In the genomic region with DNA sequence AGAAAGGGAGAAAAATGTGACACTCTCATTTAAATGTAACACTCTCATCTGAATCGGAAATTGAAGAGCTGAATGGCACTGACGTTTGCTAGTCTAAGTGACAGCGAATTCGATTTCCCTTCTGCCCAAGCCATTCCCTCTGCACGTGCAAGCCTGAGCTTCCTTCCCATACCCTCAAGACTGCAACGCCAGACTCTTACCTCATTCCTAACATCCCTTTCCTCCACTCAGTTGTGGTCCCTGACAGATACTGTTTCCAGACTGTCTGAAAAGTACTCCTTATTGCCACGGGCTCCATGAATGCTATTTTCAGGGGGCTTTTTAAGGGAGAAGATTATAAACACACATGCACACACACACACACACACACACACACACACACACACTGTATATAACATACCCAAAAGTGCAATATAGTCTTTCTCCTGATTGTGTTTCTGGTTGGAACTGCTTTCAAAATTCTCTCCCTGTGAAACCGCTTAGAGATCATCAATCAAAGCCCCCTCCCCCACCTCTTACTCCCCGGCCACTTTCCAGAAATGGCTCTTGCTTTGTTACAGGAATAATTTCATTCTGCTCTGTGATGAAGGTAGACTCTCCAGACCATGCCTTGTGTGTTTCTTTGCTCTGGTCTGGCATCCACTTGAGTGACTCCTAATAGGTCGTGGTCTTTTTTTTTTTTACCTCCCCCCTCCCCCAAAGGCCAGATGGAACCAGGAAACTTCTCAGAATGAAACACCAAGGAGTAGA, we compare ENCODE assay signal across 9 mouse cellular contexts. TPM values are rescaled to one million over a fixed set of nuclear protein-coding genes. Genes with fewer than 3 reads are reported as not detected.
DNase-seq lines count a peak whose midpoint lies in the region; ATAC-seq and TF ChIP-seq lines count a peak whose summit lies in the region.
"Had no signal": no experiment of that assay in that cellular context is flagged by ENCODE, and none has a peak within 500 bp of the region (broad histone marks: within the 10 kb centered on the region; RNA-seq: fewer than 3 reads in every experiment).

No protein-coding gene starts in this region.

- H3K9ac ChIP-seq in forebrain, embryonic 12.5 days, result peak overlapping the region; percentile 69; the same call in 1 of the 2 replicates
- H3K9ac ChIP-seq in limb, embryonic 15.5 days, result no peak overlapping the region
- H3K9ac ChIP-seq in midbrain, postnatal 0 days (replicated peaks; ENCODE audit: low read length, poor library complexity, severe bottlenecking), result peak overlapping the region; percentile 65

- H3K27me3 ChIP-seq in kidney, adult 2 months (replicated peaks; ENCODE audit: control insufficient read depth, insufficient read depth, low read length), result no peaks in the 10 kb centered on the region
- peaks cover 9% of the 10 kb centered on the region; the same call in 1 of the 2 replicates for H3K27me3 ChIP-seq in forebrain, embryonic 12.5 days
- no peaks in the 10 kb centered on the region for H3K27me3 ChIP-seq in limb, embryonic 15.5 days
- H3K27me3 ChIP-seq in midbrain, postnatal 0 days (ENCODE audit: insufficient read depth, low read length), result no peaks in the 10 kb centered on the region

- no peaks in the 10 kb centered on the region for H3K36me3 ChIP-seq in kidney, adult 2 months (ENCODE audit: control insufficient read depth, insufficient read depth, low read length)
- no peaks in the 10 kb centered on the region for H3K36me3 ChIP-seq in forebrain, embryonic 12.5 days (replicated peaks)
- H3K36me3 ChIP-seq in limb, embryonic 15.5 days, result no peaks in the 10 kb centered on the region
- H3K36me3 ChIP-seq in midbrain, postnatal 0 days (ENCODE audit: insufficient read depth, low read length), result no peaks in the 10 kb centered on the region

- TF ChIP-seq POLR2A in kidney, adult 2 months (IDR thresholded peaks at IDR 0.05; ENCODE audit: low read depth, low read length), result no peak

- intact Hi-C loops in left cerebral cortex, postnatal 36 days (cut with DNase I), result no loop called here

- no peak overlapping the region for H3K27ac ChIP-seq in kidney, adult 2 months (ENCODE audit: insufficient read depth, low read depth, low read length)
- peak overlapping the region; percentile 47; the same call in 1 of the 2 replicates for H3K27ac ChIP-seq in forebrain, embryonic 12.5 days
- peak overlapping the region; percentile 95 for H3K27ac ChIP-seq in limb, embryonic 15.5 days
- peak overlapping the region; percentile 26 for H3K27ac ChIP-seq in midbrain, postnatal 0 days (ENCODE audit: low read depth, low read length)

- ATAC-seq in forebrain, embryonic 12.5 days (ENCODE audit: low FRiP score), result peak; percentile 25; the same call in 1 of the 2 replicates
- peak; percentile 79 for ATAC-seq in limb, embryonic 15.5 days (ENCODE audit: insufficient number of reproducible peaks, low FRiP score, low TSS enrichment, low read depth)
- ATAC-seq in midbrain, postnatal 0 days (ENCODE audit: low FRiP score), result peak; percentile 60

- peaks cover 3% of the 10 kb centered on the region; the same call in 1 of the 2 replicates for H3K4me1 ChIP-seq in kidney, adult 2 months (ENCODE audit: control insufficient read depth, insufficient read depth, low read length)
- peaks cover 23% of the 10 kb centered on the region for H3K4me1 ChIP-seq in forebrain, embryonic 12.5 days
- peaks cover 35% of the 10 kb centered on the region for H3K4me1 ChIP-seq in limb, embryonic 15.5 days
- no peaks in the 10 kb centered on the region for H3K4me1 ChIP-seq in midbrain, postnatal 0 days (ENCODE audit: insufficient read depth, low read length)

- peaks cover under 1% of the 10 kb centered on the region; the same call in 1 of the 2 replicates for H3K9me3 ChIP-seq in forebrain, embryonic 12.5 days
- no peaks in the 10 kb centered on the region; the same call in 1 of the 2 replicates for H3K9me3 ChIP-seq in limb, embryonic 15.5 days
- H3K9me3 ChIP-seq in midbrain, postnatal 0 days (ENCODE audit: low read length), result no peaks in the 10 kb centered on the region

- DNase-seq in kidney, adult 2 months, result no peak
- no peak for DNase-seq in kidney, adult 18-20 months
- peak; percentile 30 for DNase-seq in midbrain, postnatal 0 days (ENCODE audit: low spot score)
- DNase-seq in left cerebral cortex, postnatal 36 days (ENCODE audit: low spot score in 2 of 2), result no peak
- no peak for DNase-seq in thymus, adult 18-20 months
- no peak for DNase-seq in spleen, postnatal 10 days (ENCODE audit: low spot score in 2 of 2)

- 5% methylated on average over 10 of the region's 10 CpGs for WGBS in kidney, adult 2 months
- WGBS in forebrain, embryonic 12.5 days, result 13% methylated on average over 10 of the region's 10 CpGs
- WGBS in limb, embryonic 15.5 days, result under 1% methylated on average over 10 of the region's 10 CpGs
- 7% methylated on average over 10 of the region's 10 CpGs for WGBS in midbrain, postnatal 0 days

- H3K4me2 ChIP-seq in forebrain, embryonic 12.5 days, result peak overlapping the region; percentile 77
- H3K4me2 ChIP-seq in limb, embryonic 15.5 days, result peak overlapping the region; percentile 69
- peak overlapping the region; percentile 87 for H3K4me2 ChIP-seq in midbrain, postnatal 0 days (ENCODE audit: low read depth, low read length, poor library complexity, severe bottlenecking)

- no peak for TF ChIP-seq CTCF in kidney, adult 2 months (conservative IDR thresholded peaks at IDR 0.05; ENCODE audit: insufficient read depth, insufficient read length, low read depth, low read length)
- no peak for TF ChIP-seq CTCF in midbrain, postnatal 0 days (IDR thresholded peaks at IDR 0.05)

- peak overlapping the region; percentile 74 for H3K4me3 ChIP-seq in kidney, adult 2 months (ENCODE audit: insufficient read depth, low read depth, low read length)
- H3K4me3 ChIP-seq in forebrain, embryonic 12.5 days (replicated peaks), result peak overlapping the region; percentile 61
- H3K4me3 ChIP-seq in limb, embryonic 15.5 days, result peak overlapping the region; percentile 65
- H3K4me3 ChIP-seq in midbrain, postnatal 0 days (ENCODE audit: low read depth, low read length), result peak overlapping the region; percentile 70

RNA-seq across cellular contexts. Expression of a gene that starts 0.8 kb away (rescaled TPM):
- polyA plus RNA-seq in kidney, adult 2 months (2012; rRNA removed), result 2.9 and 3.7 TPM in 2 replicates
- polyA plus RNA-seq in forebrain, embryonic 12.5 days (2016; fragmentation: Nextera tagmentation; extraction: Ambion mirVana), result 15.1 and 17.0 TPM in 2 replicates
- polyA plus RNA-seq in limb, embryonic 15.5 days (2015; fragmentation: Nextera tagmentation; extraction: Ambion mirVana), result 41.5 and 42.0 TPM in 2 replicates
- 5.1 and 6.6 TPM in 2 replicates for total RNA-seq in midbrain, postnatal 0 days (2014; rRNA removed)
- 2.8 and 2.9 TPM in 2 replicates for polyA plus RNA-seq in midbrain, postnatal 0 days (2015; fragmentation: Nextera tagmentation; extraction: Ambion mirVana)
- total RNA-seq in left cerebral cortex, postnatal 36 days (2021), result under 1 TPM; 0.43 to 0.44 TPM
- total RNA-seq: MEL had no signal

Comparison
In these comparisons a context has a peak if more than half of its experiments do, and no peak if none do; other contexts are left out.
1. ATAC-seq: peak in every context shown above with its lines; median percentile 79 in limb, embryonic 15.5 days; 60 in midbrain, postnatal 0 days; 25 in forebrain, embryonic 12.5 days.